Mouse (Mus musculus) left cerebral cortex, postnatal 14 days (tissue): ENCODE measurements around the gene Spata22. TPM values are rescaled to one million over a fixed set of nuclear protein-coding genes. Genes with fewer than 3 reads are reported as not detected.

Experiments
- total RNA-seq, 2 experiments: library from RNA; stranded (reverse); gene quantifications; 2 replicates each; pipeline ENCODE4 v1.2.3; 2021

Spata22 gene
- total RNA-seq, 2 experiments from 2014 or later: not detected

Other genes starting within 250 kb of the Spata22 start
- gene Itgae, start 239.2 kb upstream of the Spata22 start, total RNA-seq: under 1 TPM; 0.53 to 0.55 TPM
- under 1 TPM; 0.40 to 0.61 TPM for gene Haspin, start 191.4 kb upstream of the Spata22 start, total RNA-seq
- under 1 TPM; 0.24 to 0.76 TPM for gene P2rx5, start 169.3 kb upstream of the Spata22 start, total RNA-seq
- gene Emc6, start 152.7 kb upstream of the Spata22 start, total RNA-seq: 10 to 100 TPM; 67.0 to 70.3 TPM
- gene Tax1bp3, start 152.7 kb upstream of the Spata22 start, total RNA-seq: 10 to 100 TPM; 14.5 to 16.3 TPM
- 10 to 100 TPM; 15.5 to 18.9 TPM for gene Ctns, start 130.7 kb upstream of the Spata22 start, total RNA-seq
- 1 to 10 TPM; 2.2 TPM for gene Shpk, start 130.3 kb upstream of the Spata22 start, total RNA-seq
- under 1 TPM; 0.13 to 0.42 TPM for gene Trpv1, start 95.4 kb upstream of the Spata22 start, total RNA-seq
- under 1 TPM; 0.17 to 0.35 TPM for gene Trpv3, start 62.4 kb upstream of the Spata22 start, total RNA-seq
- 1 to 10 TPM; 3.2 to 4.0 TPM for gene Aspa, start 145 bp upstream of the Spata22 start, total RNA-seq
- gene Gm49340, start within 50 bp of the Spata22 start, total RNA-seq: not detected
- gene Olfr20, start 21.0 kb downstream of the Spata22 start, total RNA-seq: not detected
- not detected for gene Olfr376, start 41.5 kb downstream of the Spata22 start, total RNA-seq
- not detected for gene Olfr1, start 69.9 kb downstream of the Spata22 start, total RNA-seq
- gene Olfr378, start 98.7 kb downstream of the Spata22 start, total RNA-seq: not detected
- gene Olfr380, start 127.8 kb downstream of the Spata22 start, total RNA-seq: not detected
- gene Olfr381, start 161.9 kb downstream of the Spata22 start, total RNA-seq: not detected
- gene Olfr382, start 187.5 kb downstream of the Spata22 start, total RNA-seq: not detected